Mouse (Mus musculus): Measurements from ENCODE around the gene Gm28729. TPM values are rescaled to one million over a fixed set of nuclear protein-coding genes. Genes with fewer than 3 reads are reported as not detected.
"Not testable (repeated sequence)": the region's sequence is repeated elsewhere in the genome, so short reads cannot be mapped to it uniquely, and the experiment has no call there.

The Gm28729 gene
- total RNA-seq, 2 experiments from 2014 or later: 0.13 to 0.19 TPM

- not testable (repeated sequence) for DNase-seq
Observed at GRCm38 (mm10) chr9:96521574-96521973, 3.5 kb downstream of the Gm28729 start.

GRCm38 (mm10) chr9:96517429-96517828 is 7.6 kb downstream of the Gm28729 start:
- no peak for DNase-seq

- no peak for DNase-seq
Observed at GRCm38 (mm10) chr9:96516806-96517205, 8.3 kb downstream of the Gm28729 start.

- no peak for DNase-seq
Observed at GRCm38 (mm10) chr9:96515737-96516136, 9.3 kb downstream of the Gm28729 start.

- DNase-seq: no peak
Observed at GRCm38 (mm10) chr9:96514278-96514677, 10.8 kb downstream of the Gm28729 start.

- peak; percentile 29 for DNase-seq
Observed at GRCm38 (mm10) chr9:96506011-96506498, 19.0 kb downstream of the Gm28729 start.

GRCm38 (mm10) chr9:96505156-96505555 is 19.9 kb downstream of the Gm28729 start:
- DNase-seq: no peak

- DNase-seq: no peak
Observed at GRCm38 (mm10) chr9:96504116-96504895, 20.8 kb downstream of the Gm28729 start.

- DNase-seq: no peak
Observed at GRCm38 (mm10) chr9:96502856-96503610, 22.0 kb downstream of the Gm28729 start.

GRCm38 (mm10) chr9:96501217-96501616 is 23.8 kb downstream of the Gm28729 start:
- no peak for DNase-seq

GRCm38 (mm10) chr9:96493212-96493611 is 31.9 kb downstream of the Gm28729 start:
- DNase-seq: no peak

- DNase-seq: no peak
Observed at GRCm38 (mm10) chr9:96491810-96492209, 33.3 kb downstream of the Gm28729 start.

GRCm38 (mm10) chr9:96487869-96488268 is 37.2 kb downstream of the Gm28729 start:
- DNase-seq: not testable (repeated sequence)

- no peak for DNase-seq
Observed at GRCm38 (mm10) chr9:96483648-96484047, 41.4 kb downstream of the Gm28729 start.

- DNase-seq: no peak
Observed at GRCm38 (mm10) chr9:96483028-96483427, 42.0 kb downstream of the Gm28729 start.

- DNase-seq: peak; percentile 99
Observed at GRCm38 (mm10) chr9:96478071-96478888, 46.8 kb downstream of the Gm28729 start, which contains the start of gene Rnf7. Gene Rnf7, minus strand, starts transcription at chr9:96478675.

GRCm38 (mm10) chr9:96472356-96472755 is 52.7 kb downstream of the Gm28729 start:
- no peak for DNase-seq

- DNase-seq: not testable (repeated sequence)
Observed at GRCm38 (mm10) chr9:96471681-96472080, 53.4 kb downstream of the Gm28729 start.

- no peak for DNase-seq
Observed at GRCm38 (mm10) chr9:96470266-96470974, 54.6 kb downstream of the Gm28729 start.

- DNase-seq: no peak
Observed at GRCm38 (mm10) chr9:96469556-96470265, 55.4 kb downstream of the Gm28729 start.

GRCm38 (mm10) chr9:96463708-96464107 is 61.4 kb downstream of the Gm28729 start:
- DNase-seq: no peak
